Mouse (Mus musculus) gastrocnemius, postnatal 4 days (tissue): ENCODE data around the gene Msl3l2. TPM values are rescaled to one million over a fixed set of nuclear protein-coding genes. Genes with fewer than 3 reads are reported as not detected.

Source experiments
- total RNA-seq, 2 experiments: library from RNA; stranded (reverse); gene quantifications; 2 replicates each; pipeline ENCODE4 v1.2.3; 2021

Msl3l2 gene
- total RNA-seq, 2 experiments from 2014 or later = 4.9 to 5.1 TPM

Other genes with a start within 250 kb of the Msl3l2 start
- gene Tbc1d32, start 121.8 kb downstream of the Msl3l2 start, total RNA-seq = 1 to 10 TPM; 3.4 to 3.5 TPM